Mouse (Mus musculus): ENCODE data around the gene Cmah. TPM values are rescaled to one million over a fixed set of nuclear protein-coding genes. Genes with fewer than 3 reads are reported as not detected.

Cmah gene
- polyA plus RNA-seq, 1 experiment: 0.34 TPM

DNA sequence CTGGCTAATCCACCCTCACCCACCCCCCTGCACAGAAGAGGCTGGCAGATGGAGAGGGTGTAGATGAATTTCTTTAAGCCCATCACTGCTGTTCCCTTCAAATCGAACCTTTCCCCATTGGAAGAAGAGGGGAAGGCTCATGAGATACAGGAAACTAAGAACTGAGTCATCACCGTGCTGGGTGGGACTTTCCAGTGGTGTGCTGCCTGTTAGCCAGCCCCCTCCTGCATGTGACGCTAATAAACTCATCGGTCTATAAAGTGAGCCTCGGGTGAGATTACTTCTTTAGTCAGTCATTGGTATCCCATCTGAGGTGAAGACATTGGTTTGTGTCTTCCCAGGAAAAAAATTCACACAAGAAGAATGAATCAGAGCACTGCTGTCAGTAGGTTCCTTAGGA is 160.3 kb downstream of the Cmah start:
- TF ChIP-seq TCF3 (IDR thresholded peaks at IDR 0.05; ENCODE audit: insufficient read length, low read depth) (no peak), USF1 (IDR thresholded peaks at IDR 0.05; ENCODE audit: low read depth) (no peak), TCF12 (IDR thresholded peaks at IDR 0.05; ENCODE audit: insufficient read depth, poor library complexity, severe bottlenecking) (no peak), E2F4 (IDR thresholded peaks at IDR 0.05; ENCODE audit: insufficient read depth) (no peak), MAX (IDR thresholded peaks at IDR 0.05; ENCODE audit: low read depth) (no peak), REST (IDR thresholded peaks at IDR 0.05; ENCODE audit: insufficient read depth, insufficient read length) (no peak), POLR2AphosphoS2 (IDR thresholded peaks at IDR 0.05; ENCODE audit: insufficient read length, low read depth) (no peak), SRF (IDR thresholded peaks at IDR 0.05; ENCODE audit: control insufficient read depth, insufficient read length, low read depth) (no peak), CEBPB (IDR thresholded peaks at IDR 0.05; ENCODE audit: insufficient read depth, poor library complexity, severe bottlenecking) (no peak), MYOD1 (IDR thresholded peaks at IDR 0.05; ENCODE audit: control insufficient read depth in 1 of 3, insufficient read length in 2 of 3, low read depth in 2 of 3) (no peak), MYOG (IDR thresholded peaks at IDR 0.05; ENCODE audit: control insufficient read depth in 1 of 3, insufficient read depth in 1 of 3, insufficient read length in 2 of 3, low read depth in 2 of 3) (no peak), POLR2A (IDR thresholded peaks at IDR 0.05; ENCODE audit: insufficient read length, low read depth) (no peak)
- no peaks in the 10 kb centered on the region for H3K79me2 ChIP-seq (ENCODE audit: control insufficient read depth, insufficient read depth)
- H3K27me3 ChIP-seq (ENCODE audit: control insufficient read depth, insufficient read depth, insufficient read length): no peaks in the 10 kb centered on the region
- H3ac ChIP-seq (ENCODE audit: control insufficient read depth, insufficient read length): no peak overlapping the region
- no peak overlapping the region for H3K4me2 ChIP-seq (ENCODE audit: low read depth)
- H3K36me3 ChIP-seq (ENCODE audit: control insufficient read depth, insufficient read depth): no peaks in the 10 kb centered on the region
- no peak overlapping the region for H3K4me3 ChIP-seq

DNA sequence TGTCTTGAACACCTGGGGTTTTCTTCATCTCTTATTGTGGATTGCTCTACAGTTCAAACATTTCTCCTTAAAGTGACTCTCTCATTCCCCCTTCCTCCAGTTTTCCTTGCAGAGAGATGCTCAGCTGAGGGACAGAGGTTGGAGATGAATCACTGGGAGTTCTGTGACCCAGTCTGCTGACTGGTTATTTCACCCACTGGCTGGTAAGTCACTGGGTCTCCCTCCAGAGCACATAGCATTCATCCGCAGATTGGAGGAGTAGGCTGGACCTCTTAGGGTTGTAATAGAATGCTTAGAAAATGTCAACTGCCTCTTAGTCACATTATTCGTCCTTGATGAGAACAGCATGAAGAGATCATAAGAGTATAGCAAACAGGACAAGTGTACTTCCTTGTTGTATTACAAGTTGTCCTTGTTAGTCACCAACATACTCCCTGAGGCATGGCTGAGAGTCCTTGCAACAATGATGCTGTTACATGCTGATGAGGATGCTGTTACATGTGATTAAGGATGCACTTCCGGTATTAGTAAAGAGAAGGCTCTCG is 161.4 kb downstream of the Cmah start:
- TF ChIP-seq USF1 (IDR thresholded peaks at IDR 0.05; ENCODE audit: low read depth) (no peak), POLR2A (IDR thresholded peaks at IDR 0.05; ENCODE audit: insufficient read length, low read depth) (no peak), TCF12 (IDR thresholded peaks at IDR 0.05; ENCODE audit: insufficient read depth, poor library complexity, severe bottlenecking) (no peak), CEBPB (IDR thresholded peaks at IDR 0.05; ENCODE audit: insufficient read depth, poor library complexity, severe bottlenecking) (no peak), SRF (IDR thresholded peaks at IDR 0.05; ENCODE audit: control insufficient read depth, insufficient read length, low read depth) (no peak), POLR2AphosphoS2 (IDR thresholded peaks at IDR 0.05; ENCODE audit: insufficient read length, low read depth) (no peak), TCF3 (IDR thresholded peaks at IDR 0.05; ENCODE audit: insufficient read length, low read depth) (no peak), MYOG (IDR thresholded peaks at IDR 0.05; ENCODE audit: control insufficient read depth in 1 of 3, insufficient read depth in 1 of 3, insufficient read length in 2 of 3, low read depth in 2 of 3) (no peak), E2F4 (IDR thresholded peaks at IDR 0.05; ENCODE audit: insufficient read depth) (no peak), MYOD1 (IDR thresholded peaks at IDR 0.05; ENCODE audit: control insufficient read depth in 1 of 3, insufficient read length in 2 of 3, low read depth in 2 of 3) (no peak), REST (IDR thresholded peaks at IDR 0.05; ENCODE audit: insufficient read depth, insufficient read length) (no peak), MAX (IDR thresholded peaks at IDR 0.05; ENCODE audit: low read depth) (no peak)
- H3K4me2 ChIP-seq (ENCODE audit: low read depth): no peak overlapping the region
- H3ac ChIP-seq (ENCODE audit: control insufficient read depth, insufficient read length): no peak overlapping the region
- H3K36me3 ChIP-seq (ENCODE audit: control insufficient read depth, insufficient read depth): no peaks in the 10 kb centered on the region
- H3K4me3 ChIP-seq: no peak overlapping the region
- H3K27me3 ChIP-seq (ENCODE audit: control insufficient read depth, insufficient read depth, insufficient read length): no peaks in the 10 kb centered on the region
- H3K79me2 ChIP-seq (ENCODE audit: control insufficient read depth, insufficient read depth): no peaks in the 10 kb centered on the region

- Histone ChIP-seq H3K79me2 (ENCODE audit: control insufficient read depth, insufficient read depth) (no peaks in the 10 kb centered on the region), H3K4me3 (no peak overlapping the region), H3K36me3 (ENCODE audit: control insufficient read depth, insufficient read depth) (no peaks in the 10 kb centered on the region), H3ac (ENCODE audit: control insufficient read depth, insufficient read length) (no peak overlapping the region), H3K27me3 (ENCODE audit: control insufficient read depth, insufficient read depth, insufficient read length) (no peaks in the 10 kb centered on the region), H3K4me2 (ENCODE audit: low read depth) (no peak overlapping the region)
- TF ChIP-seq MYOD1 (IDR thresholded peaks at IDR 0.05; ENCODE audit: control insufficient read depth in 1 of 3, insufficient read length in 2 of 3, low read depth in 2 of 3): no peak
- TF ChIP-seq TCF12 (IDR thresholded peaks at IDR 0.05; ENCODE audit: insufficient read depth, poor library complexity, severe bottlenecking): no peak
- no peak for TF ChIP-seq SRF (IDR thresholded peaks at IDR 0.05; ENCODE audit: control insufficient read depth, insufficient read length, low read depth)
- TF ChIP-seq CEBPB (IDR thresholded peaks at IDR 0.05; ENCODE audit: insufficient read depth, poor library complexity, severe bottlenecking): no peak
- TF ChIP-seq POLR2A (IDR thresholded peaks at IDR 0.05; ENCODE audit: insufficient read length, low read depth): no peak
- TF ChIP-seq REST (IDR thresholded peaks at IDR 0.05; ENCODE audit: insufficient read depth, insufficient read length): no peak
- TF ChIP-seq POLR2AphosphoS2 (IDR thresholded peaks at IDR 0.05; ENCODE audit: insufficient read length, low read depth): no peak
- no peak for TF ChIP-seq TCF3 (IDR thresholded peaks at IDR 0.05; ENCODE audit: insufficient read length, low read depth)
- no peak for TF ChIP-seq MYOG (IDR thresholded peaks at IDR 0.05; ENCODE audit: control insufficient read depth in 1 of 3, insufficient read depth in 1 of 3, insufficient read length in 2 of 3, low read depth in 2 of 3)
- TF ChIP-seq E2F4 (IDR thresholded peaks at IDR 0.05; ENCODE audit: insufficient read depth): no peak
- no peak for TF ChIP-seq MAX (IDR thresholded peaks at IDR 0.05; ENCODE audit: low read depth)
- TF ChIP-seq USF1 (IDR thresholded peaks at IDR 0.05; ENCODE audit: low read depth): no peak
Observed at GRCm38 (mm10) chr13:24489515-24489914, 162.3 kb downstream of the Cmah start.

GRCm38 (mm10) chr13:24490041-24490440 is 162.8 kb downstream of the Cmah start:
- H3K36me3 ChIP-seq (ENCODE audit: control insufficient read depth, insufficient read depth): no peaks in the 10 kb centered on the region
- no peaks in the 10 kb centered on the region for H3K79me2 ChIP-seq (ENCODE audit: control insufficient read depth, insufficient read depth)
- TF ChIP-seq SRF (IDR thresholded peaks at IDR 0.05; ENCODE audit: control insufficient read depth, insufficient read length, low read depth) (no peak), POLR2AphosphoS2 (IDR thresholded peaks at IDR 0.05; ENCODE audit: insufficient read length, low read depth) (no peak)
- no peak overlapping the region for H3K4me3 ChIP-seq
- H3K4me2 ChIP-seq (ENCODE audit: low read depth): no peak overlapping the region
- H3ac ChIP-seq (ENCODE audit: control insufficient read depth, insufficient read length): no peak overlapping the region
- no peaks in the 10 kb centered on the region for H3K27me3 ChIP-seq (ENCODE audit: control insufficient read depth, insufficient read depth, insufficient read length)

DNA sequence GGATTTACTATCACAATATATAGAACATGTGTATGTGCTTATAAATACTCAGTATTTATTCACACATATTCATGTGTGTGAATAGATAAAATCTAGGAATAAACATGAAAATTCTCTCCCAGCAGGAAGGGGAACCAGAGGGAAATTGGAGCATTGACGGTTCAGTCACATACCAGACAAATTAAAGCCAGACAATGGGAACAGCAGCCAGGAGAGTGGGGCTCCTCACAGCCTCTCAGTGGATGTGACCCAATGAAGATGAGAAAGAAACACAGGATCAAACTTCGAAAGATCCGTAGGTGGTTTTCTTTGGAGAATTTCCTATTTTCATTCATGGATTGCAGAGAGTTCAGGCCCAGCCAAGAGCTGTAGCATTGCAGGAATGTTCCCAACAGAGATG is 163.9 kb downstream of the Cmah start:
- Histone ChIP-seq H3K27me3 (ENCODE audit: control insufficient read depth, insufficient read depth, insufficient read length) (no peaks in the 10 kb centered on the region), H3K4me3 (no peak overlapping the region), H3K36me3 (ENCODE audit: control insufficient read depth, insufficient read depth) (no peaks in the 10 kb centered on the region), H3K4me2 (ENCODE audit: low read depth) (no peak overlapping the region), H3ac (ENCODE audit: control insufficient read depth, insufficient read length) (no peak overlapping the region), H3K79me2 (ENCODE audit: control insufficient read depth, insufficient read depth) (no peaks in the 10 kb centered on the region)
- TF ChIP-seq CEBPB (IDR thresholded peaks at IDR 0.05; ENCODE audit: insufficient read depth, poor library complexity, severe bottlenecking) (no peak), MAX (IDR thresholded peaks at IDR 0.05; ENCODE audit: low read depth) (no peak), SRF (IDR thresholded peaks at IDR 0.05; ENCODE audit: control insufficient read depth, insufficient read length, low read depth) (no peak)

Measured in myocyte (in vitro differentiated cells).